18 mouse cellular contexts compared by ENCODE assay signal in genomic region chr1:170875676-170876075, GRCm38 (mm10). TPM values are rescaled to one million over a fixed set of nuclear protein-coding genes. Genes with fewer than 3 reads are reported as not detected.
"Had no signal": no experiment of that assay in that cellular context is flagged by ENCODE, and none has a peak within 500 bp of the region (broad histone marks: within the 10 kb centered on the region; RNA-seq: fewer than 3 reads in every experiment).

No protein-coding gene starts in this region.

- H3K4me1 ChIP-seq: neural tube, embryonic 15.5 days; stomach, embryonic 15.5 days had no signal

- H3K27ac ChIP-seq: neural tube, embryonic 15.5 days; stomach, embryonic 15.5 days; stomach, postnatal 0 days had no signal

- H3K27me3 ChIP-seq: neural tube, embryonic 15.5 days; stomach, embryonic 15.5 days had no signal

- H3K9me3 ChIP-seq: neural tube, embryonic 15.5 days; stomach, embryonic 15.5 days had no signal

- H3K4me2 ChIP-seq: neural tube, embryonic 15.5 days; stomach, embryonic 15.5 days had no signal

- H3K9ac ChIP-seq: neural tube, embryonic 15.5 days; stomach, embryonic 15.5 days had no signal

- DNase-seq: retina, postnatal 1 day; right cerebral cortex, adult 18-20 months; right cerebral cortex, postnatal 14 days; right cerebral cortex, postnatal 25 days; right cerebral cortex, postnatal 4 days; spleen, adult 18-20 months; thymus, adult 18-20 months; thymus, adult 2 months; thymus, postnatal 14 days; thymus, postnatal 25 days; thymus, postnatal 36 days; thymus, postnatal 4 days had no signal

- H3K4me3 ChIP-seq: neural tube, embryonic 15.5 days; stomach, embryonic 15.5 days had no signal

RNA-seq across cellular contexts. Expression of gene Fcrlb, which starts 37.1 kb away (rescaled TPM):
- polyA plus RNA-seq: stomach, embryonic 14.5 days; stomach, embryonic 16.5 days had no signal

RNA-seq across cellular contexts. Expression of gene Fcrla, which starts 51.7 kb away (rescaled TPM):
- polyA plus RNA-seq: neural tube, embryonic 14.5 days; neural tube, embryonic 15.5 days; stomach, embryonic 14.5 days had no signal
